Mouse (Mus musculus) kidney, adult 18-20 months (tissue): Measurements from ENCODE around the gene Traf4.
A peak's percentile ranks its signal among the peaks of the same experiment; 100 is the strongest.

Experiments used
- DNase-seq: peaks from one replicate; pipeline ENCODE4 v3.0.0; 2021

The Traf4 gene

GRCm38 (mm10) chr11:78182450-78182849 is 17.1 kb upstream of the Traf4 start:
- DNase-seq = no peak

- no peak for DNase-seq
Observed at GRCm38 (mm10) chr11:78181830-78182357, 16.5 kb upstream of the Traf4 start.

GRCm38 (mm10) chr11:78180081-78180761 is 14.8 kb upstream of the Traf4 start:
- DNase-seq = no peak

GRCm38 (mm10) chr11:78179438-78179999 is 14.1 kb upstream of the Traf4 start:
- no peak for DNase-seq

- peak; percentile 85 for DNase-seq
Observed at GRCm38 (mm10) chr11:78178859-78179437, 13.6 kb upstream of the Traf4 start.

- DNase-seq = peak; percentile 99
Observed at GRCm38 (mm10) chr11:78177903-78178858, 12.8 kb upstream of the Traf4 start.

GRCm38 (mm10) chr11:78177437-78177836 is 12.0 kb upstream of the Traf4 start:
- no peak for DNase-seq

- no peak for DNase-seq
Observed at GRCm38 (mm10) chr11:78176905-78177331, 11.5 kb upstream of the Traf4 start.

GRCm38 (mm10) chr11:78176402-78176862 is 11.0 kb upstream of the Traf4 start, which contains the start of the genes Nek8 and Tlcd1:
Nek8 (minus strand) TSS chr11:78176675.
Tlcd1 (plus strand) TSS chr11:78176711.
- DNase-seq = peak; percentile 99

GRCm38 (mm10) chr11:78175771-78176401 is 10.5 kb upstream of the Traf4 start:
- no peak for DNase-seq

GRCm38 (mm10) chr11:78174506-78174905 is 9.1 kb upstream of the Traf4 start:
- no peak for DNase-seq

- no peak for DNase-seq
Observed at GRCm38 (mm10) chr11:78172748-78173383, 7.5 kb upstream of the Traf4 start.

GRCm38 (mm10) chr11:78172034-78172747 is 6.8 kb upstream of the Traf4 start:
- DNase-seq = no peak

- DNase-seq = no peak
Observed at GRCm38 (mm10) chr11:78171328-78171727, 5.9 kb upstream of the Traf4 start.

- DNase-seq = peak; percentile 58
Observed at GRCm38 (mm10) chr11:78170306-78170705, 4.9 kb upstream of the Traf4 start.

GRCm38 (mm10) chr11:78168541-78169468 is 3.4 kb upstream of the Traf4 start:
- DNase-seq = no peak

- DNase-seq = no peak
Observed at GRCm38 (mm10) chr11:78167257-78167959, 2.0 kb upstream of the Traf4 start.

GRCm38 (mm10) chr11:78166640-78167039 is 1.3 kb upstream of the Traf4 start:
- DNase-seq = no peak

- DNase-seq = no peak
Observed at GRCm38 (mm10) chr11:78166161-78166560, 772 bp upstream of the Traf4 start.
